Mouse (Mus musculus) left cerebral cortex, adult 11 months (tissue): ENCODE data around the gene Apol6.

Experiments used
- DNase-seq: peaks from one replicate; pipeline ENCODE4 v3.0.0; 2022; ENCODE audit warnings: low spot score

Gene Apol6

GRCm38 (mm10) chr15:77070745-77071268 is 26.3 kb downstream of the Apol6 start:
- DNase-seq, result no peak

- no peak for DNase-seq
These were observed 27.0 kb downstream of the Apol6 start for GRCm38 (mm10) chr15:77071501-77071900.

GRCm38 (mm10) chr15:77072556-77073163 is 28.1 kb downstream of the Apol6 start:
- DNase-seq, result no peak

GRCm38 (mm10) chr15:77076523-77076922 is 32.0 kb downstream of the Apol6 start:
- no peak for DNase-seq

GRCm38 (mm10) chr15:77077906-77078305 is 33.4 kb downstream of the Apol6 start:
- no peak for DNase-seq

- DNase-seq, result no peak
These were observed 34.3 kb downstream of the Apol6 start for GRCm38 (mm10) chr15:77078786-77079185.

- DNase-seq, result no peak
These were observed 34.8 kb downstream of the Apol6 start for GRCm38 (mm10) chr15:77079256-77079822.

- DNase-seq, result no peak
These were observed 35.4 kb downstream of the Apol6 start for GRCm38 (mm10) chr15:77079890-77080361.

GRCm38 (mm10) chr15:77080684-77081254 is 36.2 kb downstream of the Apol6 start:
- no peak for DNase-seq

GRCm38 (mm10) chr15:77081454-77081853 is 36.9 kb downstream of the Apol6 start:
- DNase-seq, result no peak

- DNase-seq, result no peak
These were observed 41.3 kb downstream of the Apol6 start for GRCm38 (mm10) chr15:77085818-77086217.

GRCm38 (mm10) chr15:77086488-77086887 is 42.0 kb downstream of the Apol6 start:
- no peak for DNase-seq

GRCm38 (mm10) chr15:77089249-77089648 is 44.7 kb downstream of the Apol6 start:
- DNase-seq, result no peak

GRCm38 (mm10) chr15:77090531-77090930 is 46.0 kb downstream of the Apol6 start:
- DNase-seq, result no peak

GRCm38 (mm10) chr15:77091394-77091793 is 46.9 kb downstream of the Apol6 start:
- no peak for DNase-seq

GRCm38 (mm10) chr15:77094431-77094830 is 49.9 kb downstream of the Apol6 start:
- no peak for DNase-seq

- DNase-seq, result no peak
These were observed 50.7 kb downstream of the Apol6 start for GRCm38 (mm10) chr15:77095216-77095615.

GRCm38 (mm10) chr15:77097358-77097757 is 52.8 kb downstream of the Apol6 start:
- no peak for DNase-seq

- DNase-seq, result no peak
These were observed 55.2 kb downstream of the Apol6 start for GRCm38 (mm10) chr15:77099756-77100155.

GRCm38 (mm10) chr15:77102685-77103084 is 58.2 kb downstream of the Apol6 start:
- DNase-seq, result no peak

GRCm38 (mm10) chr15:77104349-77105158 is 60.0 kb downstream of the Apol6 start:
- DNase-seq, result no peak

- DNase-seq, result no peak
These were observed 60.7 kb downstream of the Apol6 start for GRCm38 (mm10) chr15:77105273-77105672.
